Mouse (Mus musculus) forebrain, embryonic 16.5 days (tissue): ENCODE data around the gene Tceanc. TPM values are rescaled to one million over a fixed set of nuclear protein-coding genes. Genes with fewer than 3 reads are reported as not detected.

ENCODE experiments used
- ATAC-seq: fragments of 200-750 bp; cut with Nextera tagmentation; 2 replicates; pipeline ENCODE4 v1.8.0; 2017; ENCODE audit warnings: mild to moderate bottlenecking, moderate library complexity
- H3K27ac ChIP-seq: fragments of 300-500 bp; sonication (generic); 2 replicates; pipeline ENCODE4 v1.5.1; 2014; ENCODE audit warnings: low read length, control low read depth
- H3K27me3 ChIP-seq: fragments of 300-500 bp; sonication (generic); replicated peaks from 2 replicates; pipeline ENCODE4 v1.6.1; 2014; ENCODE audit warnings: low read length; ENCODE audit not compliant: control insufficient read depth, insufficient read depth
- H3K36me3 ChIP-seq: fragments of 300-500 bp; sonication (generic); 2 replicates; pipeline ENCODE4 v1.6.1; 2014; ENCODE audit not compliant: control insufficient read depth, insufficient read depth
- H3K4me1 ChIP-seq: fragments of 300-500 bp; sonication (generic); replicated peaks from 2 replicates; pipeline ENCODE4 v1.6.1; 2014; ENCODE audit warnings: low read length; ENCODE audit not compliant: control insufficient read depth, insufficient read depth
- H3K4me2 ChIP-seq: fragments of 300-500 bp; sonication (generic); 2 replicates; pipeline ENCODE4 v1.6.1; 2014; ENCODE audit warnings: mild to moderate bottlenecking, low read length, control low read depth
- H3K4me3 ChIP-seq: fragments of 300-500 bp; sonication (generic); replicated peaks from 2 replicates; pipeline ENCODE4 v1.5.1; 2014; ENCODE audit warnings: mild to moderate bottlenecking, low read length, control low read depth
- H3K9ac ChIP-seq: fragments of 300-500 bp; sonication (generic); replicated peaks from 2 replicates; pipeline ENCODE4 v1.6.1; 2014; ENCODE audit warnings: low read depth, low read length, control low read depth
- H3K9me3 ChIP-seq: fragments of 300-500 bp; sonication (generic); 2 replicates; pipeline ENCODE4 v1.6.1; 2016; ENCODE audit warnings: low read length; ENCODE audit not compliant: control insufficient read depth
- WGBS: fragments of 180-500 bp; shearing (Covaris S2); extraction: QIAGEN DNeasy Blood & Tissue Kit; methylation state at CpG from one replicate; pipeline ENCODE4 v1.1.7; 2014; 5-methylcytosine and 5-hydroxymethylcytosine counted together
- polyA plus RNA-seq: library from polyadenylated mRNA; unstranded; fragments of >200 nt; fragmentation: Nextera tagmentation; extraction: Ambion mirVana; gene quantifications from 2 replicates; pipeline ENCODE4 v1.2.1, GENCODE M21; 2015

Tceanc gene
- polyA plus RNA-seq, 1 experiment from 2014 or later, result 7.6 TPM

- H3K4me3 ChIP-seq, result no peak overlapping the region
- 81% methylated on average over 1 of the region's 1 CpGs for WGBS
- no peak for ATAC-seq
- no peaks in the 10 kb centered on the region for H3K36me3 ChIP-seq
- H3K27me3 ChIP-seq, result no peaks in the 10 kb centered on the region
- no peak overlapping the region for H3K4me2 ChIP-seq
- H3K9ac ChIP-seq, result no peak overlapping the region
- H3K9me3 ChIP-seq, result no peaks in the 10 kb centered on the region
- H3K4me1 ChIP-seq, result no peaks in the 10 kb centered on the region
- no peak overlapping the region for H3K27ac ChIP-seq
These were observed 62.8 kb downstream of the Tceanc start for GRCm38 (mm10) chrX:166455525-166455924.

- no peak overlapping the region for H3K4me2 ChIP-seq
- no peak for ATAC-seq
- 75% methylated on average over 3 of the region's 3 CpGs for WGBS
These were observed 64.0 kb downstream of the Tceanc start for GRCm38 (mm10) chrX:166454331-166454730.

GRCm38 (mm10) chrX:166453532-166453931 lies 64.8 kb downstream of the Tceanc start:
- H3K27me3 ChIP-seq, result no peaks in the 10 kb centered on the region
- 82% methylated on average over 6 of the region's 6 CpGs for WGBS

More at GRCm38 (mm10) chrX:166454331-166454730, 64.0 kb downstream of the Tceanc start:
- Histone ChIP-seq H3K27me3 (no peaks in the 10 kb centered on the region), H3K27ac (no peak overlapping the region), H3K4me3 (no peak overlapping the region), H3K36me3 (no peaks in the 10 kb centered on the region), H3K9ac (no peak overlapping the region), H3K4me1 (no peaks in the 10 kb centered on the region), H3K9me3 (no peaks in the 10 kb centered on the region)

More at GRCm38 (mm10) chrX:166453532-166453931, 64.8 kb downstream of the Tceanc start:
- Histone ChIP-seq H3K4me1 (no peaks in the 10 kb centered on the region), H3K9ac (no peak overlapping the region), H3K27ac (no peak overlapping the region), H3K36me3 (no peaks in the 10 kb centered on the region), H3K9me3 (no peaks in the 10 kb centered on the region), H3K4me3 (no peak overlapping the region), H3K4me2 (no peak overlapping the region)
- no peak for ATAC-seq

Other genes starting within 250 kb of the Tceanc start
- 71.1 and 79.4 TPM in 2 replicates for gene Trappc2, start 78.0 kb downstream of the Tceanc start, polyA plus RNA-seq
- gene Ofd1, start 77.9 kb downstream of the Tceanc start, polyA plus RNA-seq, result 7.8 and 7.9 TPM in 2 replicates
- gene Rab9, start 38.7 kb downstream of the Tceanc start, polyA plus RNA-seq, result 50.2 and 55.7 TPM in 2 replicates
- 2.4 and 2.9 TPM in 2 replicates for gene Egfl6, start 67.2 kb upstream of the Tceanc start, polyA plus RNA-seq